Mouse (Mus musculus) limb, embryonic 13.5 days (tissue): ENCODE results near the gene Apcs. TPM values are rescaled to one million over a fixed set of nuclear protein-coding genes. Genes with fewer than 3 reads are reported as not detected.

ENCODE experiments used
- ATAC-seq: fragments of 200-750 bp; cut with Nextera tagmentation; 2 replicates; pipeline ENCODE4 v1.8.0; 2017; ENCODE audit warnings: low read depth, moderate number of reproducible peaks, moderate TSS enrichment; ENCODE audit not compliant: low FRiP score
- H3K27ac ChIP-seq: fragments of 300-500 bp; sonication (generic); 2 replicates; pipeline ENCODE4 v1.5.1; 2015; ENCODE audit warnings: inconsistent platforms, mild to moderate bottlenecking, moderate library complexity
- H3K27me3 ChIP-seq: fragments of 300-500 bp; sonication (generic); 2 replicates; pipeline ENCODE4 v1.6.1; 2015; ENCODE audit warnings: mild to moderate bottlenecking, inconsistent platforms
- H3K36me3 ChIP-seq: fragments of 300-500 bp; sonication (generic); 2 replicates; pipeline ENCODE4 v1.6.1; 2015; ENCODE audit warnings: inconsistent platforms, mild to moderate bottlenecking, moderate library complexity
- H3K4me1 ChIP-seq: fragments of 300-500 bp; sonication (generic); 2 replicates; pipeline ENCODE4 v1.6.1; 2015; ENCODE audit warnings: inconsistent platforms
- H3K4me2 ChIP-seq: fragments of 300-500 bp; sonication (generic); replicated peaks from 2 replicates; pipeline ENCODE4 v1.6.1; 2015; ENCODE audit warnings: inconsistent platforms, mild to moderate bottlenecking, moderate library complexity
- H3K4me3 ChIP-seq: fragments of 300-500 bp; sonication (generic); 2 replicates; pipeline ENCODE4 v1.5.1; 2015; ENCODE audit warnings: moderate library complexity, mild to moderate bottlenecking, inconsistent platforms
- H3K9ac ChIP-seq: fragments of 300-500 bp; sonication (generic); 2 replicates; pipeline ENCODE4 v1.6.1; 2015; ENCODE audit warnings: mild to moderate bottlenecking, inconsistent platforms
- H3K9me3 ChIP-seq: fragments of 300-500 bp; sonication (generic); 2 replicates; pipeline ENCODE4 v1.6.1; 2016; ENCODE audit warnings: inconsistent platforms
- WGBS: fragments of 180-500 bp; shearing (Covaris S2); methylation state at CpG from one replicate; pipeline ENCODE4 v1.1.7; 2015; 5-methylcytosine and 5-hydroxymethylcytosine counted together
- polyA plus RNA-seq: library from polyadenylated mRNA; unstranded; fragments of >200 nt; fragmentation: Nextera tagmentation; extraction: Ambion mirVana; gene quantifications from 2 replicates; pipeline ENCODE4 v1.2.1, GENCODE M21; 2015

Apcs gene
- polyA plus RNA-seq, result not detected in 2 replicates

- H3K27me3 ChIP-seq, result no peaks in the 10 kb centered on the region
- no peaks in the 10 kb centered on the region for H3K4me1 ChIP-seq
- H3K36me3 ChIP-seq, result no peaks in the 10 kb centered on the region
- ATAC-seq, result no peak
- H3K4me2 ChIP-seq, result no peak within 1 kb of the TSS
- no peak within 1 kb of the TSS for H3K27ac ChIP-seq
- no peak within 1 kb of the TSS for H3K4me3 ChIP-seq
- H3K9ac ChIP-seq, result no peak within 1 kb of the TSS
- H3K9me3 ChIP-seq, result no peaks in the 10 kb centered on the region
- whole genome bisulfite sequencing, result 66% methylated on average over 2 of the region's 2 CpGs
Measured at GRCm38 (mm10) chr1:172894777-172895357, at the start of gene Apcs. Gene Apcs (minus strand): TSS chr1:172895041.

DNA sequence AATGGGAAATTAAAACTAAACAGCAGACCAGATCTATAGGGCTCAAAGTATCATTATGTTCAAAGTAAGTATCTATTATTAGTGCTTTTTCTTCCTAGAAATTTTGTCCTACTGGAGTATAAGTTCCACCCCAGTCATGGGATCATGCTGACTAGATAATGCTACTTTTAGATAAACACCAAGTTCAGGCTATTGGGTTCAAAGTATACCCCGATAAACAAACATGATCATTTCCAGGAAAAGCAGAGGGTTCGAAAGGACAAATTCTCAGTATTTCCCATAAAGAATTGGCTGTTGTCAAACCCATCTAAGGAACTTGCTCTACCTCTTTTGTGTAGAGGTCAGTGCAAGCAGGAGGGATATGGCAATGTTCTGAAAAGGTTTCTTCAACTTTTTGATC lies 37.4 kb upstream of the Apcs start:
- 90% methylated on average over 2 of the region's 2 CpGs for WGBS

DNA sequence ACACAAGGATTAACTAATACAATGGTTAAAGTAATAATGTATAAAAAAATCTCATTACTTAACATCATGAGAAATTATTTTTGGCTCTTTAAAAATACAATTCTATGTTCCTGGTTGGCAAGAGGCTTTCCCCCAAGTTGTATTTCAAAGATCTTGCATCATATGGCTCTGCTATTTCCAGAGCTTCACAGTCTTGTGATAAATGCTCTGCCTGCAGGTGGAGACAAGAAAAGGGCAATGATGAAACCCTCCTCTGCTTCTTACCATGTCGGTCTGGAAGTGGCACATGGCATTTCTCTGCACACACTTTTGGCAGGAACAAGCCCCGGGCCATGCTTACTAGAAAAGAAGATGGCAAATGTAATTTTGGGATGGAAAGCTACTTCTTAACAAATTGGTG lies 23.6 kb upstream of the Apcs start:
- H3K9ac ChIP-seq, result no peak overlapping the region
- no peaks in the 10 kb centered on the region for H3K27me3 ChIP-seq
- no peak overlapping the region for H3K27ac ChIP-seq
- H3K36me3 ChIP-seq, result no peaks in the 10 kb centered on the region
- no peak for ATAC-seq
- no peak overlapping the region for H3K4me3 ChIP-seq
- 74% methylated on average over 2 of the region's 2 CpGs for WGBS
- H3K9me3 ChIP-seq, result no peaks in the 10 kb centered on the region
- H3K4me1 ChIP-seq, result no peaks in the 10 kb centered on the region
- no peak overlapping the region for H3K4me2 ChIP-seq

More for the DNA sequence above, 37.4 kb upstream of the Apcs start:
- Histone ChIP-seq H3K4me3 (no peak overlapping the region), H3K27me3 (no peaks in the 10 kb centered on the region), H3K9me3 (no peaks in the 10 kb centered on the region), H3K36me3 (no peaks in the 10 kb centered on the region), H3K4me2 (no peak overlapping the region), H3K4me1 (no peaks in the 10 kb centered on the region), H3K27ac (no peak overlapping the region), H3K9ac (no peak overlapping the region)
- ATAC-seq, result no peak

- Histone ChIP-seq H3K4me3 (no peak overlapping the region), H3K4me1 (no peaks in the 10 kb centered on the region), H3K4me2 (no peak overlapping the region), H3K9me3 (no peaks in the 10 kb centered on the region), H3K9ac (no peak overlapping the region), H3K27ac (no peak overlapping the region), H3K36me3 (no peaks in the 10 kb centered on the region), H3K27me3 (no peaks in the 10 kb centered on the region)
- 76% methylated on average over 1 of the region's 1 CpGs for WGBS
- ATAC-seq, result no peak
Measured at GRCm38 (mm10) chr1:172917115-172917514, 22.3 kb upstream of the Apcs start.

DNA sequence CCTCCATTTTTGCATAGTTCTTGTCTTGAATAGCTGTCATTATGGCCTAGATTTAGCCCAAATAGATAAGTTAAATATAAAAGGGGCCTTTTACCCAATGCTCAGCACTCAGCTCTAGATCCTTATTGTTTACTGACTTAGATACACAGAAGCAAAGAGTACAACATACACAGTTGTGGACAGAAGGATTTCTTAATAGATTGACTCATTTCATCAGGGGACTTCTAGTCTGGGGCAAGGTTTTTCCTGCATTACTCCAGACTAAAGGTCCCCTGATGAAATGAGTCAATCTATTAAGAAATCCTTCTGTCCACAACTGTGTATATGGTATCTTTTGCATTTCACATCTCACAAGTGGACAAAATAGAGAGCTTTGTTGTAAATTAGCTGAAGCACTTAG lies 8.5 kb upstream of the Apcs start:
- Histone ChIP-seq H3K36me3 (no peaks in the 10 kb centered on the region), H3K9me3 (no peaks in the 10 kb centered on the region), H3K27me3 (no peaks in the 10 kb centered on the region), H3K4me1 (no peaks in the 10 kb centered on the region), H3K9ac (no peak overlapping the region), H3K4me2 (no peak overlapping the region), H3K27ac (no peak overlapping the region), H3K4me3 (no peak overlapping the region)
- ATAC-seq, result no peak

DNA sequence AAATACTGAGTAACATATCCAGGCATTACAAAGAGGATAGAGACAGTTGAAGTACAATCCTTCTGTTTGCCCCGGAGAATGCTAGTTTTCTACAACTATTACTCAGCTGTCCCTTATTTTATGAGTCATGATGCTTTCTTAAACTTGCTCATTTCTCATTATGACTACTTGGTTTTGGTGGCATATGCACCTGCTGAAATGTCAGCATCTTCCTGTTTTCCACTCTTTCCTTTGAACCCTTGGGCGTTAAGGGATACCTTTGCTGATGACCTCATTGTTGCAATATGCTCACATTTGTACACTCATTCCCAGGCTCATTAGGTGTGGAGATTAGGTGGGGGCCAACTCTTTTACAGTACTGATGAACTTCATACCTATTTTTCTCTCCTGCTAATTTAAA lies 594 bp upstream of the Apcs start:
- WGBS, result 91% methylated on average over 2 of the region's 2 CpGs
- Histone ChIP-seq H3K27me3 (no peaks in the 10 kb centered on the region), H3K27ac (no peak overlapping the region), H3K4me3 (no peak overlapping the region), H3K4me1 (no peaks in the 10 kb centered on the region), H3K9ac (no peak overlapping the region), H3K36me3 (no peaks in the 10 kb centered on the region), H3K4me2 (no peak overlapping the region), H3K9me3 (no peaks in the 10 kb centered on the region)
- no peak for ATAC-seq

DNA sequence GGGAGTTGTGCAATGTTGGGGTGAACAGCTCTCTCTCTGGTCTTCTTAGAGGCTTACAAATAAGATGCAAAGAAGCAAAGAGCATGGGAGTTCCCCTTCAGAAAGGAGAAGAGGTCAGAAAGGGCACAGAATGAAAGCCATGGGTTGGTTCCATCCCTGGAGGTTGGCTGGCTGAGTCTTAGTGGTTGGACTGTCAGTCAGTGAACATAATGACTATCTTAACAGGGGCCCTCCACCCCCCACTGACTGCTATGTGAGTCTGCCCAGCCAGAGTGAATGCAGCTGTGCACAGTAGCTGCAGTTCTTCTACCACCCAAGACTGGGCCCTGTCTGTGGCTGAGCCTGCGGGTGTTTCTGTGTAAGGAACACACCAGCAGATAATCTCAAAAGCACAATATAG lies 18.2 kb downstream of the Apcs start:
- ATAC-seq, result no peak
- Histone ChIP-seq H3K27ac (no peak overlapping the region), H3K27me3 (no peaks in the 10 kb centered on the region), H3K4me3 (no peak overlapping the region), H3K9me3 (no peaks in the 10 kb centered on the region), H3K36me3 (no peaks in the 10 kb centered on the region), H3K4me2 (no peak overlapping the region), H3K4me1 (no peaks in the 10 kb centered on the region), H3K9ac (no peak overlapping the region)
- 76% methylated on average over 1 of the region's 1 CpGs for WGBS

GRCm38 (mm10) chr1:172875265-172875664 lies 19.6 kb downstream of the Apcs start:
- H3K27ac ChIP-seq, result no peak overlapping the region
- no peak overlapping the region for H3K9ac ChIP-seq
- no peaks in the 10 kb centered on the region for H3K27me3 ChIP-seq
- no peaks in the 10 kb centered on the region for H3K4me1 ChIP-seq
- ATAC-seq, result no peak
- WGBS, result 85% methylated on average over 4 of the region's 4 CpGs
- H3K4me2 ChIP-seq, result no peak overlapping the region
- H3K9me3 ChIP-seq, result no peaks in the 10 kb centered on the region
- H3K36me3 ChIP-seq, result no peaks in the 10 kb centered on the region
- H3K4me3 ChIP-seq, result no peak overlapping the region

DNA sequence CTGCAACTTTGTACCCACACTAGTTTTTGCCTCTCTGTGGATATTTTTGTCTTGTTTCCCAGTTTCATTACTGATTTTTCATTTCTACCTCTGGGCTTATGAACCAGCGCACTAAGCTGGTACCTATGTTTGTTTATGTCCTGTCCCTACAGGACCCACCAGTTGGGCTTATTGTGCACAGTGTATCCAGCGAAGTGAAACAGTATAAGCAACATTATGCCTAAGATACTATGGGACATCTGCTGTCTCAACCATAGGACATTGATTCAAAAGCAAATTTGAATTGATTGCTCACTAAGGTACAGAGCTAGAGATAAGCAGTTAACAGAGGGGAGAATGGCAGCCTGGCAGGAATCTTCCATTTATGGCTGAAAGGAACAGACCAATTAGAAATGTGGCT lies 46.7 kb downstream of the Apcs start:
- H3K9ac ChIP-seq, result no peak overlapping the region
- WGBS, result 89% methylated on average over 2 of the region's 2 CpGs
- H3K27me3 ChIP-seq, result no peaks in the 10 kb centered on the region
- H3K4me2 ChIP-seq, result no peak overlapping the region
- H3K9me3 ChIP-seq, result no peaks in the 10 kb centered on the region
- no peak overlapping the region for H3K4me3 ChIP-seq
- H3K36me3 ChIP-seq, result no peaks in the 10 kb centered on the region
- ATAC-seq, result no peak
- H3K27ac ChIP-seq, result no peak overlapping the region
- no peaks in the 10 kb centered on the region for H3K4me1 ChIP-seq

DNA sequence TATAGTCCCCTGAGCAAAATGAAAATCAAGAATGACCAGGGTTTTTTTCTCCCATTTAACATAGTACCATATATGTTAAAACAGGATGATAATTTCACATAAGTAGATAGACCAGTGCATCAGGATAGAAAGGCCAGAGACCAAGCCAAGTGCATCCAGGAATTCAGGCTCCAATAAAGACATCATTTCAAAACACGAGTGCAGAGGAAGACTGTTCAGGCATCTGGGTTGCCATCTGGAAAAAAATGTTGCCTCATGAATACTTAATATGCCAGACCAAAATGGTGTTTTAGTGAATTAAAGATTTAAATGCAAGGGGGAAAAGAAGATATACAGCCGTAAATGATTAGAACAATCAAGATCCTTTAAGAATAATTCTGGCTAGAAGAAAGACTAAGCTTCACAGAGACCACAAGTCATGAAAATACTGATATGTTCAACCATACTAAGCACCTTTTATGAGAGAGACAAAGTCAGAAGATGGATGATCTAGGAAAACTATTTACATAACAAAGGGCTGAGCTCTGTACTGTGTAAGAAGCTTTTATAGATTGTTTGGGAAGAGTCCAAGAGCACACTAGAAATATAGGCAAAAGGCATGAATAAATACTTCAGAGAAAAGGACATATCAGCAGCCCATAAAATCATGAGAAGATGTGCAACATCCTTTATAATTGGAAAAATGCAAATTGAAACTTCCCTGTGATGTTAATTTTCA lies 47.6 kb downstream of the Apcs start:
- Histone ChIP-seq H3K4me3 (no peak overlapping the region), H3K4me2 (no peak overlapping the region), H3K4me1 (no peaks in the 10 kb centered on the region), H3K27me3 (no peaks in the 10 kb centered on the region), H3K9ac (no peak overlapping the region), H3K27ac (no peak overlapping the region), H3K36me3 (no peaks in the 10 kb centered on the region), H3K9me3 (no peaks in the 10 kb centered on the region)
- WGBS, result 78% methylated on average over 2 of the region's 2 CpGs
- no peak for ATAC-seq

Other genes with a start within 250 kb of the Apcs start
- not detected in 2 replicates for gene Crp, start 197.0 kb downstream of the Apcs start, polyA plus RNA-seq
- not detected in 2 replicates for gene Olfr16, start 55.4 kb upstream of the Apcs start, polyA plus RNA-seq
- gene Olfr1408, start 242.3 kb upstream of the Apcs start, polyA plus RNA-seq, result not detected in 2 replicates